Mouse (Mus musculus): ENCODE data around the gene Rala. TPM values are rescaled to one million over a fixed set of nuclear protein-coding genes. Genes with fewer than 3 reads are reported as not detected.
A peak's percentile ranks its signal among the peaks of the same experiment; 100 is the strongest.
"Not testable (repeated sequence)": the region's sequence is repeated elsewhere in the genome, so short reads cannot be mapped to it uniquely, and the experiment has no call there.

The Rala gene
- 10 to 100 TPM; 30.5 to 35.8 (median 33.9) TPM for total RNA-seq (2022)

DNA sequence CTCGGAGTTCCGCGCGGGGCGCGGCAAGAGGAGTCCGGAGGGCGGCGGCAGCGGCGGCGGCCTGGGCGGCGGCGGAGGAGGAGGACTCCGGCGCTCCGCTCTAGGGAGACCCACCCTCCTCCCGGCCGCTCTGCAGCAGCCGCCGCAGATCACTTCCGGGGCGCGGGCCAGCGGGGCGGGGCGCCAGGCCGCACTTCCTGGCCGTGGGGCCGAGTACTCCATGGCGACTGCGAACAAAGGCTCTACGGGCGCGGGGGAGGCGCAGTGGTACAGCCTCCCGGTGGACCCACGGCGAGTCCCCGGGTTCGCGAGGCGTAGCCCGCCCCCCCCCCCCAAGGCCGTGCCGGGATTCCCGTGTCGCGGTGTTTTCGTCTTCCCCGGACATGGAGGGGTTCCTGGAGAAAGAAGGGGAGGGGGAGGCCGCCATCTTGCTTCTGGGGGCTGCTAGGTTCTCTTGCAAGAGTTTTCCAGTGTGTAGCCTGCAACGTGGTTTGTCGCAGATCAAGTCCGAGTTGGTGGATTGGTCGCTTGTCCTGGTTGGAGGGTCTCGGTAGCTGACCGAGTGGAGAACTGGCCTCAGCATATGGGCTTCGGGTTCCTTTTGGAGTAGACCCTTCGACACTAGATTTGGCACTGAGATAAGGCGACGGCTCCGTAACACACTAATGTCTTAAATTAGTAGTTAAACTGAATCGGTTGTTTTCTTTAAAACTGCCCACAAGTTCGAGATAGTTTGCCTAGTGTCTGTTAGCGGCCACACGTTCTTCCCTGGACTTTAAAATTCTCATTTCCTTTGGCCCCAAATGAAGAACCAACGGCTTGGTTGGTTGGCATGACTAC lies at the start of gene Rala:
Gene Rala (minus strand): TSS at position 162 of the 840 bp plus-strand sequence.
- DNase-seq (ENCODE audit: low spot score): peak; percentile 92

- DNase-seq (ENCODE audit: low spot score): no peak
These were observed 49.4 kb upstream of the Rala start for GRCm38 (mm10) chr13:17993515-17993847.

GRCm38 (mm10) chr13:17992697-17993514 lies 48.9 kb upstream of the Rala start, which contains the start of gene Yae1d1:
Gene Yae1d1, minus strand, starts transcription at chr13:17993349.
- DNase-seq (ENCODE audit: low spot score): peak; percentile 91

GRCm38 (mm10) chr13:17992009-17992408 lies 48.0 kb upstream of the Rala start:
- DNase-seq (ENCODE audit: low spot score): no peak

- DNase-seq (ENCODE audit: low spot score): no peak
These were observed 39.2 kb upstream of the Rala start for GRCm38 (mm10) chr13:17983194-17983593.

DNA sequence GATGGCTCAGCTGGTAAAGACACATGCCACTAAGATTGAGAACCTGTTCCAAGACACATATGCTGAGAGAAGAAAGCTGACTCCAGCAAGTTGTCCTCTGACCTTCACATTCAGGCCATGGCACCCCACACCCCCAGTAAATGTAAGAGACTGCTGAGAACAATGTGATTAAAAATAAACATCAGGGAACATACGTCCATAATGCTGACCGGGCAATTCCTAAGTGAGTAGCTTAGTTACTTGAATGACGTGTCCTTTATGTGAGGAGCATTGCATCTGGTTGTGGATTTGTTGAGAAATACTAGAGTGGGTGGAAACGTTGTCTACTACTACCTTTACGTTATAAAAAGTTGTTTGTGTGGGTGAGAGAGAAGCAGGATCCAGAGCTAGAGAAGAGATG lies 38.6 kb upstream of the Rala start:
- DNase-seq (ENCODE audit: low spot score): no peak

DNA sequence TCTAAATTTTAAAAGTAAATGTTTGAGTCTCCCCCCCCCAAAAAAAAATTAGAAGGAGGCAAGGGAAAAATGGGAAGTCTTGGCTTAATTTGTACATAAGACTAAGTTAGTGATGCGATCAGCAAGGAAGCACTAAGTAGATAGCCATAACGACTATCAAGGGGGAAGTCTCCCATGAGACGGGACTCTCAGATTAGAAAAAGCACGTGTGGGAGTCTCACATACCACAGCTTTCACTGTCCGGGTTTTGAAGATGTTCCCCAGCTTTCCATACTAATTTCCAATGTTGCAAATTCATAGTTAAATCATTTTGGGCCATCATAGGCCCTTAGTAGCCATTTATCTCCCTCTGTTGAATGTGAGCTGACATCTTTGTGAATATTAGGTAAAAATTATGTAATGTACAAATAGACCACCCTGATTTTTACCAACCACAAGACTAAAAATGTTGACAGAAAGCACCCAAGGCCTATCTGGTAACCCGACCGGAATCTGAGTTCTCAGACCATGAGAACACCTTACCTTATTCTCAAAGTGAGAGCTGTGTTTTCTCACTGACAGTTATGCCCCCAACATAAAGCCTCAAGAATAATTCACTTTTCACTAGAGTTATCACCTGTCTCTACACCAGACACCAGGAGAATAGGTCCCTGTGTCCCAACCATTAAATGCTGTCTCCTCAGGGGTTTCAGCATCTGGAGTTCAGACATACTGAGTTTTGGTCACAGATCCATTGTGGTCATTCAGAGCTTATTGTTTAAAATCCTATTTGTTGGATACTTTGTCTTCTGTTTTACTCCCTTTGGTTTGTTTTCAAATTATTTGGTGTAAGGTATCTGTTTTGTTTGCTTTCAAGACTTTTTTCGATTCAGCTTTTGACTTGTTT lies 33.1 kb upstream of the Rala start:
- DNase-seq (ENCODE audit: low spot score): no peak

GRCm38 (mm10) chr13:17975891-17976290 lies 31.9 kb upstream of the Rala start:
- peak; percentile 50 for DNase-seq (ENCODE audit: low spot score)

DNA sequence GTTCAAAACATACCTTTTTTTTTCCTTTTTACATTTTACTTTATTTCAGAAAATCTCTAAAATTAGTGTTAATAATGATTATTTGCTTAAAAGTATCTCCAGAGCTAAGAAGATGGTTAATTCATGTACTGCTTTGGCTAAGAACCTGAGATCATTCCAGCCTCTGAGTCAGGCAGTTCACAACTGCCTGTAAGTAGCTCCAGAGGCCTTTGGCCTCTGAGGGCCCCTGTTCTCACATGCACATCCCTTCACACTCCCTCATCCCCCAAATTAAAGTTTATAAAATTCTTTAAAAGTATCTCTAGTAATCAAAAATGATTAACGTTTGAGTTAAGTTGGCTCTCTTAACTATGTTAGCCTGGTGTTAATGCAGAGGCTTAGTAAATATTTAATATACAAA lies 31.4 kb upstream of the Rala start:
- DNase-seq (ENCODE audit: low spot score): no peak

- no peak for DNase-seq (ENCODE audit: low spot score)
These were observed 30.7 kb upstream of the Rala start for GRCm38 (mm10) chr13:17974734-17975133.

DNA sequence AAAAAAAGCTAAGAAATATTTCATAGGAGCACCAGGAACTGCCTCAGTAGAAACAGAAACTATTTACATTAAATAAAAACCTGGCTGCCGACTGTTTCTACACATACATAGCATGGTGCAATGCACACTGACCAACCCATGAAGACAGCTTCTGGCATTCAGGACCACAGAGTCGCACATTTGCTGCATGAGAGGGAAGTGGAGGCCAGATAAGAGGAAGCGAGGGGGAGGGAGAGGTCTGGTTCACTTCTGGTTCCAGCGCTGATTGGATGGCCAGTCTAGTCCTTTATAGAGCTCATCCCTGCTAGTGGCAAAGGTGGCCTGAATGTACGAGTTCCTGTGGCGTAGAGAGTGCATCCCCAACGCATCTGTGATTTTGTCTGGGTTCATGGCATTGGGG lies 16.6 kb upstream of the Rala start:
- DNase-seq (ENCODE audit: low spot score): no peak

DNA sequence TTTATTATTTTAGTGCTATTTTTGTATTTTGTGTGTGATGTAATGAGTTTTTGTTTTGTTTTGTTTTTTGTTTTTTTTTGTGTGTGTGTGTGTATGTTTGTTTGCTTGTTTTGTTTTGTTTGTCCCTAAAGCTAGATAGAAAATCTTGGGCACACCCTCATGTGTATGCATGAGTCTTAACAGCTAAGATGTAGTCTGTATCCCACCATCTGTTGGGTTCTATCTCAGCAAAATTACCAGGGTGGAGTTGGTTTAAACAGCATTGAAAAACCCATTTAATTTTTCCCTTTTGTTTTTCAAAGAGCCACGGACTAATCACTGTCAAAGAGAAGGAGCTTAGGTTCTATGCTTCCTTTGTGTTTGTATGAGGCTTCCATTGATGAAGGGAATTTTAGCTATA lies 10.2 kb upstream of the Rala start:
- DNase-seq (ENCODE audit: low spot score): no peak

DNA sequence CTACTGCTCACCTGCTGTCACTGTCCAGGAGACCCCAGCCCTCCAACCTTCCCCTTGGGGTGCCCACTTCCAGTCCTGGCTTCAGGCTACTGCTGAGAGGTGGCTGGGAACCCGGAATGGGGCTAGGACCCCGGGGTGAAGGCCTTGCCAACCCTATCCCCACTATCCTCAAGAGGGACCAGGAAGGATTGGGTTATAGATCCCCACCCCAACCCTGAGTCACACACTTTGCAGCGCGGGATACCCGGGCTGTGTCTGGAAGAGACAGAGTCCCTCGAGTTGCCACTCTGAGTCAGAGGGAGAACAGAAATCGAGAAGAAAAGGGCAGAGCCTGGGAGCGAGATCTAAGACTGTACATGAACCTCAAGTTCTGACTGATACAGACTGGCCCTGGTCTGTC lies 6.5 kb upstream of the Rala start:
- not testable (repeated sequence) for DNase-seq (ENCODE audit: low spot score)

GRCm38 (mm10) chr13:17949555-17949954 lies 5.5 kb upstream of the Rala start:
- DNase-seq (ENCODE audit: low spot score): no peak

GRCm38 (mm10) chr13:17943306-17944077 lies 547 bp downstream of the Rala start:
- DNase-seq (ENCODE audit: low spot score): peak; percentile 9

GRCm38 (mm10) chr13:17942338-17942737 lies 1.7 kb downstream of the Rala start:
- DNase-seq (ENCODE audit: low spot score): no peak

DNA sequence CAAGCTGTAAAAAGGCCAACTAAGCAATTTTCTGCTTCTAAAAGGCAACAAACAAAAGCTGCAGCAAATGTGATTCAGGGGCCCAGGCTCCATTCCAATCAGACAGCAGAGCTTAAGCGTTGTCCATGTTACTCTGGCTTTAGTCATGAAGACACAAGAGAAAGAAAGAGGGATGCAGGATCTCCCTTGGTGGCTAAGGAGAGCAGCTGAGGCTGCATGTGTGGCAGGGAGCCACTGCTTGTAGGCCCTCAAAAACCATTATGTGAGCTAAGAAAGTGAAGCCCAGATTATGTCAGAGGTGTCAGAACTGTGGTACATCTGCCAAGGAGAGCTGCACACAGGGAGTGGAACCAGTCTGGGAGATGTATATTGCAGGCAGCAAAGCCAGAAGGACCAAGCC lies 36.7 kb downstream of the Rala start:
- DNase-seq (ENCODE audit: low spot score): no peak

GRCm38 (mm10) chr13:17901474-17901873 lies 42.6 kb downstream of the Rala start:
- DNase-seq (ENCODE audit: low spot score): no peak

DNA sequence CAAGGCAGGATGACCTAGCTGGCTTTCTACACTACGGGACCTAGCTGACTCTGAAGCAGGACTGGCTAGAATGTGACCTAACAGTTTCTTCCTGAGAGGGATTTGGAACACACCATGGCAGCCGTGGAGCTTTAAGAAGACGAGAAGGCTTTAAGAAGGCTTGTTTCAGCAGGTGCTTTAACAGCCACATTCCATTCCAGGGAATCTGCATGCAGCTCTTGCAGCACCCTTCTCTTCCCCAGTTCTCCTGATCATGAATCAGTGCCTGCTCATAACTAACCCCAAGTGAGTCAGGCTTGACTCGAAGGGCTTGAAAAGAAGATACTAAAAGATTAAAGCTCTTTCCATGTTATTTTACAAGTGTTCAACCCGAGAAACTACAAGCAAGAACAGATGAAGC lies 43.4 kb downstream of the Rala start:
- no peak for DNase-seq (ENCODE audit: low spot score)

DNA sequence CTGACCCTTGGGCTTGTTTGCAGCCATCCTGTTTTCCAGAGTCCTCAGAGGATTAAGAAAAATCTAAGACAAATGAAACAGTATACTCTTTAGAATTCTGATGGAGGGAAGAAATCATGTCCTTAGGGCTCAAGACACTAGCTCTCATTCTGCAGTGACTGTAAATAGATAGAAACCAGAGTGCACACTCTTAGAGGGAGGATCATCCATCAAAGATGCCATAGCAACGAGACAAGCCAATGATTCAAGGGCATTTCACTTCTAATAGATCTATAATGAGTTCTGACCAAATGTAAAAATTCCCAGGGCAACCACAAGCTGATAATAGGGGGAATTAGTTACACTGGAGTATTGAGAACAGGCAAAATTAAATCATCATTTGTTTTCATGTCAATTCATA lies 47.0 kb downstream of the Rala start:
- no peak for DNase-seq (ENCODE audit: low spot score)

- DNase-seq (ENCODE audit: low spot score): no peak
These were observed 52.5 kb downstream of the Rala start for GRCm38 (mm10) chr13:17891545-17891944.
